In genomic region chr15:77835930-77836653, GRCm38 (mm10) we compare ENCODE assay signal across 8 mouse cellular contexts. TPM values are rescaled to one million over a fixed set of nuclear protein-coding genes. Genes with fewer than 3 reads are reported as not detected.
DNase-seq lines count a peak whose midpoint lies in the region; ATAC-seq and TF ChIP-seq lines count a peak whose summit lies in the region.

No protein-coding gene starts in this region.

- 17% methylated on average over 9 of the region's 9 CpGs for WGBS in intestine, embryonic 15.5 days
- WGBS in small intestine, adult 2 months, result 7% methylated on average over 9 of the region's 9 CpGs

- ATAC-seq in frontal cortex, adult (ENCODE audit: low TSS enrichment), result peak; percentile 28; the same call in 1 of the 2 replicates
- ATAC-seq in intestine, embryonic 15.5 days, result peak; percentile 65
- ATAC-seq in activated CD4-positive, CD25-positive, alpha-beta regulatory T cell, adult 4 months, result no peak

- H3K4me1 ChIP-seq in intestine, embryonic 15.5 days (replicated peaks), result peaks cover 79% of the 10 kb centered on the region
- peaks cover 58% of the 10 kb centered on the region for H3K4me1 ChIP-seq in small intestine, adult 2 months (ENCODE audit: control insufficient read depth, insufficient read depth, insufficient read length, low read length)

- H3K27me3 ChIP-seq in intestine, embryonic 15.5 days (replicated peaks), result no peaks in the 10 kb centered on the region
- no peaks in the 10 kb centered on the region for H3K27me3 ChIP-seq in small intestine, adult 2 months (ENCODE audit: control insufficient read depth, insufficient read depth, low read length)

- H3K4me2 ChIP-seq in intestine, embryonic 15.5 days (replicated peaks), result peak overlapping the region; percentile 34

- no peak for DNase-seq in frontal cortex, postnatal 36 days (ENCODE audit: low spot score in 2 of 2)
- DNase-seq in urinary bladder, postnatal 25 days (ENCODE audit: low spot score), result peak; percentile 45
- DNase-seq in urinary bladder, adult 2 months (ENCODE audit: low spot score), result no peak
- no peak for DNase-seq in cerebellum, postnatal 36 days

- no peaks in the 10 kb centered on the region for H3K36me3 ChIP-seq in intestine, embryonic 15.5 days
- peaks cover 4% of the 10 kb centered on the region; the same call in 1 of the 2 replicates for H3K36me3 ChIP-seq in small intestine, adult 2 months (ENCODE audit: control insufficient read depth, insufficient read depth, low read length)

- H3K27ac ChIP-seq in intestine, embryonic 15.5 days, result peak overlapping the region; percentile 52
- peak overlapping the region; percentile 70 for H3K27ac ChIP-seq in small intestine, adult 2 months (ENCODE audit: insufficient read depth, low read depth, low read length)

- H3K9me3 ChIP-seq in intestine, embryonic 15.5 days, result no peaks in the 10 kb centered on the region

- H3K9ac ChIP-seq in intestine, embryonic 15.5 days, result no peak overlapping the region

- TF ChIP-seq POLR2A in small intestine, adult 2 months (IDR thresholded peaks at IDR 0.05; ENCODE audit: low read depth, low read length), result no peak; the same call in 1 of the 2 replicates

- H3K4me3 ChIP-seq in intestine, embryonic 15.5 days (replicated peaks), result no peak overlapping the region
- peak overlapping the region; percentile 33 for H3K4me3 ChIP-seq in small intestine, adult 2 months (ENCODE audit: low read depth, low read length)

- no peak for TF ChIP-seq CTCF in small intestine, adult 2 months (IDR thresholded peaks at IDR 0.05; ENCODE audit: extremely low read depth, insufficient read length, insufficient replicate concordance, low read depth, low read length)

RNA-seq across cellular contexts. Expression of gene Myh9, which starts 5.9 kb away (rescaled TPM):
- 95.0 and 151 TPM in 2 replicates for polyA plus RNA-seq in urinary bladder, adult 2 months (2012; rRNA removed)
- 51.6 and 52.9 TPM in 2 replicates for polyA plus RNA-seq in intestine, embryonic 15.5 days (2015; fragmentation: Nextera tagmentation; extraction: Ambion mirVana)
- 44.8 and 89.4 TPM in 2 replicates for polyA plus RNA-seq in small intestine, adult 2 months (2012; rRNA removed)
- 100 to 1,000 TPM; 243 to 280 TPM for polyA plus RNA-seq in activated CD4-positive, CD25-positive, alpha-beta regulatory T cell, adult 4 months (2017; shearing (Covaris generic))
